Mouse (Mus musculus): ENCODE measurements around the gene Rgs13. TPM values are rescaled to one million over a fixed set of nuclear protein-coding genes. Genes with fewer than 3 reads are reported as not detected.
A peak's percentile ranks its signal among the peaks of the same experiment; 100 is the strongest.

The Rgs13 gene
- polyA plus RNA-seq, 1 experiment: not detected

- peaks cover 8% of the 10 kb centered on the region for H3K4me1 ChIP-seq (ENCODE audit: control insufficient read depth, insufficient read depth, low read length)
- H3K4me3 ChIP-seq (replicated peaks; ENCODE audit: insufficient read depth, low read depth, low read length): no peak overlapping the region
- H3K27me3 ChIP-seq (ENCODE audit: control insufficient read depth, insufficient read depth, low read length): no peaks in the 10 kb centered on the region
- WGBS: 93% methylated on average over 6 of the region's 6 CpGs
- no peak for TF ChIP-seq CTCF (IDR thresholded peaks at IDR 0.05; ENCODE audit: borderline replicate concordance, insufficient read depth, low read depth, low read length)
- TF ChIP-seq POLR2A (IDR thresholded peaks at IDR 0.05; ENCODE audit: borderline replicate concordance, insufficient read depth, low read length): no peak
- H3K27ac ChIP-seq (ENCODE audit: insufficient read depth, low read length): no peak overlapping the region
- DNase-seq: no peak
Measured at GRCm38 (mm10) chr1:144115848-144116727, 61.1 kb downstream of the Rgs13 start.

- 35% methylated on average over 6 of the region's 6 CpGs for WGBS
- TF ChIP-seq CTCF (IDR thresholded peaks at IDR 0.05; ENCODE audit: borderline replicate concordance, insufficient read depth, low read depth, low read length): no peak
- no peak for TF ChIP-seq POLR2A (IDR thresholded peaks at IDR 0.05; ENCODE audit: borderline replicate concordance, insufficient read depth, low read length)
- H3K27ac ChIP-seq (ENCODE audit: insufficient read depth, low read length): no peak overlapping the region
- H3K27me3 ChIP-seq (ENCODE audit: control insufficient read depth, insufficient read depth, low read length): no peaks in the 10 kb centered on the region
- H3K4me1 ChIP-seq (ENCODE audit: control insufficient read depth, insufficient read depth, low read length): peaks cover 8% of the 10 kb centered on the region
- DNase-seq: peak; percentile 46 to 68
- no peak overlapping the region for H3K4me3 ChIP-seq (replicated peaks; ENCODE audit: insufficient read depth, low read depth, low read length)
Measured at GRCm38 (mm10) chr1:144113438-144114074, 63.6 kb downstream of the Rgs13 start.

GRCm38 (mm10) chr1:144112946-144113345 lies 64.2 kb downstream of the Rgs13 start:
- no peak for TF ChIP-seq POLR2A (IDR thresholded peaks at IDR 0.05; ENCODE audit: borderline replicate concordance, insufficient read depth, low read length)
- no peak for TF ChIP-seq CTCF (IDR thresholded peaks at IDR 0.05; ENCODE audit: borderline replicate concordance, insufficient read depth, low read depth, low read length)
- Histone ChIP-seq H3K27ac (ENCODE audit: insufficient read depth, low read length) (no peak overlapping the region), H3K4me1 (ENCODE audit: control insufficient read depth, insufficient read depth, low read length) (peaks cover 6% of the 10 kb centered on the region), H3K27me3 (ENCODE audit: control insufficient read depth, insufficient read depth, low read length) (no peaks in the 10 kb centered on the region), H3K4me3 (replicated peaks; ENCODE audit: insufficient read depth, low read depth, low read length) (no peak overlapping the region)
- no peak for DNase-seq
- whole genome bisulfite sequencing: 64% methylated on average over 2 of the region's 2 CpGs

- WGBS: 58% methylated on average over 1 of the region's 1 CpGs
- H3K27ac ChIP-seq (ENCODE audit: insufficient read depth, low read length): no peak overlapping the region
Measured at GRCm38 (mm10) chr1:144098587-144099258, 78.4 kb downstream of the Rgs13 start.

GRCm38 (mm10) chr1:144090410-144090809 lies 86.8 kb downstream of the Rgs13 start:
- no peak for DNase-seq
- Histone ChIP-seq H3K4me3 (replicated peaks; ENCODE audit: insufficient read depth, low read depth, low read length) (no peak overlapping the region), H3K27me3 (ENCODE audit: control insufficient read depth, insufficient read depth, low read length) (no peaks in the 10 kb centered on the region), H3K27ac (ENCODE audit: insufficient read depth, low read length) (no peak overlapping the region), H3K4me1 (ENCODE audit: control insufficient read depth, insufficient read depth, low read length) (no peaks in the 10 kb centered on the region)
- TF ChIP-seq POLR2A (IDR thresholded peaks at IDR 0.05; ENCODE audit: borderline replicate concordance, insufficient read depth, low read length): no peak
- no peak for TF ChIP-seq CTCF (IDR thresholded peaks at IDR 0.05; ENCODE audit: borderline replicate concordance, insufficient read depth, low read depth, low read length)
- WGBS: 90% methylated on average over 1 of the region's 1 CpGs

More at GRCm38 (mm10) chr1:144098587-144099258, 78.4 kb downstream of the Rgs13 start:
- H3K4me1 ChIP-seq (ENCODE audit: control insufficient read depth, insufficient read depth, low read length): no peaks in the 10 kb centered on the region
- no peak for DNase-seq
- H3K4me3 ChIP-seq (replicated peaks; ENCODE audit: insufficient read depth, low read depth, low read length): no peak overlapping the region
- H3K27me3 ChIP-seq (ENCODE audit: control insufficient read depth, insufficient read depth, low read length): no peaks in the 10 kb centered on the region
- TF ChIP-seq CTCF (IDR thresholded peaks at IDR 0.05; ENCODE audit: borderline replicate concordance, insufficient read depth, low read depth, low read length) (no peak), POLR2A (IDR thresholded peaks at IDR 0.05; ENCODE audit: borderline replicate concordance, insufficient read depth, low read length) (no peak)

Other genes starting within 250 kb of the Rgs13 start
- 18.3 and 20.4 TPM in 2 replicates for gene Rgs2, start 173.2 kb downstream of the Rgs13 start, polyA plus RNA-seq (2012; rRNA removed)
- gene Rgs1, start 71.9 kb upstream of the Rgs13 start, polyA plus RNA-seq (2012; rRNA removed): 0.08 TPM in 1 of 2 replicates, not detected in the other